Mouse (Mus musculus) olfactory bulb, adult 2 months (tissue): Measurements from ENCODE around the gene Llgl2.

Experiments used
- CTCF ChIP-seq: fragments of 200-500 bp; IDR thresholded peaks from 2 replicates; pipeline ENCODE4 v1.5.1; 2012; ENCODE audit warnings: low read depth, mild to moderate bottlenecking, low read length, moderate library complexity; ENCODE audit not compliant: insufficient read depth
- POLR2A ChIP-seq: fragments of 200-500 bp; IDR thresholded peaks from 2 replicates; pipeline ENCODE4 v1.6.1; 2012; ENCODE audit warnings: mild to moderate bottlenecking, low read depth, low read length, moderate library complexity; ENCODE audit not compliant: insufficient read depth

DNA sequence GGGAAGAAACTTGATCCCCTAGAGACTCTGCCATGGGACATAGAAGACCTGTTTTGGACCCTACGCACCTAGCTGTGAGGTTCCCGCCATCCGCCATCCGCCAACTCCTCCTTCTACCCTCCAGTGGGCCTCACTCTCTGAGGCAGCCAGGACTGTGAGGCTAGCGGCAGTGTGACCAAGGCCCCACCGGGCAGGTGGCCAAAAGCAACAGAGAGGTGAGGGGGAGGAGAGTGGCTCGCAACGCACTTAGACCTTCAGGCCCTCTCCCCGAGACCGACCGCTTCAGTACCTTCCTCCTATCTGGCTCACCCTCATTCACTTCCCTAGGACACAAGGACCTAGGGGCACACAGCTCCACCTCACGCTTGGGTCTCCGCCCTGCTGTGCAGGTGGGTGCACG, 13.5 kb upstream of the Llgl2 start:
- no peak for TF ChIP-seq CTCF
- no peak for TF ChIP-seq POLR2A
